In the genomic region with DNA sequence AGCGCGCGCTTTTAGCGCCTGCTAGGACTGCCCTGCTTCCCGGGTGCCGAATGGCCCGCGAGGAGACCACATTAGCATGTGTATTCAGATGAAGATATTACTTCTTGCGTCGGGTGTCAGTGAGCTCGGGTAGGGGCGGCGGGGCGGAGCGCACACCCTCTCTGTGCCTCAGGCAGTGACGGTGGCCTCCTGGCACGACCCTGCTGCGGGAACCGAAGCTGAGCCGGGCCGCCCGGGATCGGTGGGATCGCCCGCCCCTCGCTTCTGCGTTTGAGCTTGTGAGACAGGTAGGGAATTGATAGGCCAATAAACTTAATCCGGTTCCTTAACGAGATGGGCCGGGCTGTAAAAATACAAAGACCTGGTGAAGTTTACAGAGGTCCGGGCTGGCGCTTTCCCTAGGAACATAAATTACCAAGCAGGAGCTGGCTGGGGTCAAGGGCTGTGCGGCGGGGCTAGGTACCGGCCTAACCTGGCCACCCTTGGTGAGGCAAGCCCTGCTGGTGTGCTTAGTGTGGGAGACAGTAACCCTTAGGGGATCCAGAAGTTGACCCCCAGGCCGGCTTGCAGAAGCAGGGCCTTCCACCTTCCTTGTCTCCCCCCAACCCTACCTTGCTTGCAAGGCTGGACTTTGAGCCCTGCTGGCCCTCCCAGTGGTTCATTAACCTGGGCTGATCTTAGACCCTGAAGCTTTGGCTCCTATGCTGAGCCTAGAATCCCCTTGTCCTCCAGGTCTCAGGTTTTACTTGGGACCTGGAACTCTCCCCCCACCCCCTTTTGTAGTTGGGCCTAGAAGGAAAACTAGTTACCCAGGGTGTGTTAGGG, we compare ENCODE assay signal across 8 mouse cellular contexts. TPM values are rescaled to one million over a fixed set of nuclear protein-coding genes. Genes with fewer than 3 reads are reported as not detected.
DNase-seq lines count a peak whose midpoint lies in the region; ATAC-seq lines count a peak whose summit lies in the region.

No protein-coding gene starts in this region.

- H3K27me3 ChIP-seq in erythroblast, embryonic 14.5 days (ENCODE audit: control insufficient read depth) = peaks cover 76% of the 10 kb centered on the region
- H3K27me3 ChIP-seq in embryonic facial prominence, embryonic 10.5 days (replicated peaks; ENCODE audit: low read depth, poor library complexity, severe bottlenecking) = peaks cover 96% of the 10 kb centered on the region
- H3K27me3 ChIP-seq in midbrain, embryonic 11.5 days (ENCODE audit: control insufficient read depth, insufficient read depth, low read length) = peaks cover 50% of the 10 kb centered on the region

- H3K4me3 ChIP-seq in erythroblast, embryonic 14.5 days (replicated peaks) = peak overlapping the region; percentile 58
- peak overlapping the region; percentile 77 for H3K4me3 ChIP-seq in embryonic facial prominence, embryonic 10.5 days
- peak overlapping the region; percentile 88 for H3K4me3 ChIP-seq in midbrain, embryonic 11.5 days (ENCODE audit: low read depth, low read length)

- H3K9ac ChIP-seq in midbrain, embryonic 11.5 days (ENCODE audit: low read length) = peak overlapping the region; percentile 97

- H3K9me3 ChIP-seq in erythroblast, embryonic 14.5 days (ENCODE audit: control insufficient read depth, low read length) = peaks cover 6% of the 10 kb centered on the region; the same call in 1 of the 2 replicates
- no peaks in the 10 kb centered on the region for H3K9me3 ChIP-seq in embryonic facial prominence, embryonic 10.5 days
- no peaks in the 10 kb centered on the region for H3K9me3 ChIP-seq in midbrain, embryonic 11.5 days (ENCODE audit: control insufficient read depth, low read length)

- peak overlapping the region; percentile 87 for H3K27ac ChIP-seq in embryonic facial prominence, embryonic 10.5 days (replicated peaks)
- H3K27ac ChIP-seq in midbrain, embryonic 11.5 days (ENCODE audit: low read depth, low read length) = peak overlapping the region; percentile 91

- peaks cover 31% of the 10 kb centered on the region for H3K4me1 ChIP-seq in erythroblast, embryonic 14.5 days (ENCODE audit: control insufficient read depth)
- H3K4me1 ChIP-seq in embryonic facial prominence, embryonic 10.5 days = peaks cover 46% of the 10 kb centered on the region
- H3K4me1 ChIP-seq in midbrain, embryonic 11.5 days (ENCODE audit: control insufficient read depth, insufficient read depth, low read length) = peaks cover 56% of the 10 kb centered on the region

- peaks cover 6% of the 10 kb centered on the region; the same call in 1 of the 2 replicates for H3K36me3 ChIP-seq in erythroblast, embryonic 14.5 days (ENCODE audit: control insufficient read depth)
- peaks cover 14% of the 10 kb centered on the region for H3K36me3 ChIP-seq in embryonic facial prominence, embryonic 10.5 days (replicated peaks)
- peaks cover 8% of the 10 kb centered on the region; the same call in 1 of the 2 replicates for H3K36me3 ChIP-seq in midbrain, embryonic 11.5 days (ENCODE audit: control insufficient read depth, insufficient read depth, low read length)

- H3K4me2 ChIP-seq in midbrain, embryonic 11.5 days = peak overlapping the region; percentile 88

- 2% methylated on average over 36 of the region's 36 CpGs for WGBS in embryonic facial prominence, embryonic 10.5 days
- WGBS in midbrain, embryonic 11.5 days = 3% methylated on average over 36 of the region's 36 CpGs

- no peak for ATAC-seq in erythroblast, adult 5-6 weeks (replicated peaks; ENCODE audit: low FRiP score, poor library complexity, severe bottlenecking)
- peak; percentile 78 for ATAC-seq in midbrain, embryonic 11.5 days (ENCODE audit: low FRiP score)

- DNase-seq in embryonic facial prominence, embryonic 10.5 days (ENCODE audit: low spot score) = peak; percentile 65
- peak; percentile 86 for DNase-seq in kidney, adult 11 months
- DNase-seq in midbrain, embryonic 11.5 days (ENCODE audit: low spot score, missing footprints) = no peak
- no peak for DNase-seq in ovary, postnatal 10 days (ENCODE audit: low spot score)
- DNase-seq in layer of hippocampus, adult 8-10 months (ENCODE audit: low spot score in 2 of 2) = no peak
- no peak for DNase-seq in c-Kit-positive CD71-positive TER-119-positive erythroid progenitor cells, embryonic 14.5 days (ENCODE audit: low spot score)

RNA-seq across cellular contexts. Expression of gene Fgfr3, which starts 2.4 kb away (rescaled TPM):
- 0.03 TPM in 1 of 2 replicates, not detected in the other for polyA plus RNA-seq in erythroblast, embryonic 14.5 days (2012)
- not detected in 2 replicates for total RNA-seq in erythroblast, adult 5-6 weeks (2015; ENCODE audit: low replicate concordance)
- not detected in 2 replicates for total RNA-seq in erythroblast, adult 5-6 weeks (2017; ENCODE audit: low replicate concordance)
- polyA plus RNA-seq in embryonic facial prominence, embryonic 10.5 days (2016; fragmentation: Nextera tagmentation; extraction: Ambion mirVana) = 12.9 and 36.8 TPM in 2 replicates
- 61.8 and 68.0 TPM in 2 replicates for polyA plus RNA-seq in midbrain, embryonic 11.5 days (2014; fragmentation: Nextera tagmentation; extraction: Ambion mirVana)
- 100 to 1,000 TPM; 116 to 143 (median 125) TPM for total RNA-seq in layer of hippocampus, adult 8-10 months (2022)

RNA-seq across cellular contexts. Expression of gene Letm1, which starts 58.8 kb away (rescaled TPM):
- polyA plus RNA-seq in erythroblast, embryonic 14.5 days (2012) = 2.6 and 2.8 TPM in 2 replicates
- total RNA-seq in erythroblast, adult 5-6 weeks (2015; ENCODE audit: low replicate concordance) = 2.5 and 6.7 TPM in 2 replicates
- total RNA-seq in erythroblast, adult 5-6 weeks (2017; ENCODE audit: low replicate concordance) = 6.7 and 7.4 TPM in 2 replicates
- polyA plus RNA-seq in embryonic facial prominence, embryonic 10.5 days (2016; fragmentation: Nextera tagmentation; extraction: Ambion mirVana) = 56.3 and 59.8 TPM in 2 replicates
- 38.0 and 49.3 TPM in 2 replicates for polyA plus RNA-seq in midbrain, embryonic 11.5 days (2014; fragmentation: Nextera tagmentation; extraction: Ambion mirVana)
- total RNA-seq in layer of hippocampus, adult 8-10 months (2022) = 100 to 1,000 TPM in 1 of 4 experiments, 10 to 100 TPM in 3; 86.6 to 101 (median 92.9) TPM

Comparison
In these comparisons a context has a peak if more than half of its experiments do, and no peak if none do; other contexts are left out.
1. DNase-seq: peak in embryonic facial prominence, embryonic 10.5 days (single experiment) and kidney, adult 11 months (single experiment); none in midbrain, embryonic 11.5 days (single experiment), ovary, postnatal 10 days (single experiment), layer of hippocampus, adult 8-10 months (0 of 2) and c-Kit-positive CD71-positive TER-119-positive erythroid progenitor cells, embryonic 14.5 days (single experiment).
2. RNA of gene Fgfr3, which starts 2.4 kb away (polyA plus RNA-seq): 61.8 to 68.0 TPM in midbrain, embryonic 11.5 days and 12.9 to 36.8 TPM in embryonic facial prominence, embryonic 10.5 days; 0.03 TPM in erythroblast, embryonic 14.5 days; every median in the first group is over 10 times any median in the second.
3. RNA of gene Letm1, which starts 58.8 kb away (polyA plus RNA-seq): 56.3 to 59.8 TPM in embryonic facial prominence, embryonic 10.5 days and 38.0 to 49.3 TPM in midbrain, embryonic 11.5 days; 2.6 to 2.8 TPM in erythroblast, embryonic 14.5 days; every median in the first group is over 10 times any median in the second.
4. Peak in every context shown above with its lines, with median percentiles within 50 percentile points of each other: H3K4me3 ChIP-seq.